Comparison of ENCODE assay signal across 13 mouse cellular contexts in genomic region chr9:82709991-82710593, GRCm38 (mm10).
A peak's percentile ranks its signal among the peaks of the same experiment; 100 is the strongest.
DNase-seq lines count a peak whose midpoint lies in the region; ATAC-seq lines count a peak whose summit lies in the region.
"Had no signal": no experiment of that assay in that cellular context is flagged by ENCODE, and none has a peak within 500 bp of the region (broad histone marks: within the 10 kb centered on the region; RNA-seq: fewer than 3 reads in every experiment).

No protein-coding gene starts in this region.

- H3K9me3 ChIP-seq in midbrain, embryonic 12.5 days = no peaks in the 10 kb centered on the region
- no peaks in the 10 kb centered on the region for H3K9me3 ChIP-seq in midbrain, embryonic 13.5 days
- H3K9me3 ChIP-seq in forebrain, embryonic 12.5 days = no peaks in the 10 kb centered on the region
- H3K9me3 ChIP-seq in limb, embryonic 15.5 days = no peaks in the 10 kb centered on the region
- H3K9me3 ChIP-seq: liver, embryonic 15.5 days had no signal

- no peaks in the 10 kb centered on the region for H3K36me3 ChIP-seq in midbrain, embryonic 12.5 days
- H3K36me3 ChIP-seq in midbrain, embryonic 13.5 days = no peaks in the 10 kb centered on the region
- H3K36me3 ChIP-seq in forebrain, embryonic 12.5 days (replicated peaks) = no peaks in the 10 kb centered on the region
- H3K36me3 ChIP-seq in limb, embryonic 15.5 days = no peaks in the 10 kb centered on the region
- H3K36me3 ChIP-seq: liver, embryonic 15.5 days had no signal

- no peak overlapping the region for H3K4me3 ChIP-seq in midbrain, embryonic 12.5 days
- no peak overlapping the region for H3K4me3 ChIP-seq in midbrain, embryonic 13.5 days (replicated peaks)
- H3K4me3 ChIP-seq in forebrain, embryonic 12.5 days (replicated peaks) = no peak overlapping the region
- H3K4me3 ChIP-seq in limb, embryonic 15.5 days = no peak overlapping the region
- H3K4me3 ChIP-seq: liver, embryonic 15.5 days had no signal

- WGBS in midbrain, embryonic 12.5 days = 77% methylated on average over 12 of the region's 12 CpGs
- 69% methylated on average over 12 of the region's 12 CpGs for WGBS in midbrain, embryonic 13.5 days
- 57% methylated on average over 12 of the region's 12 CpGs for whole genome bisulfite sequencing in forebrain, embryonic 12.5 days
- WGBS in limb, embryonic 15.5 days = 36% methylated on average over 12 of the region's 12 CpGs

- H3K9ac ChIP-seq in midbrain, embryonic 12.5 days (replicated peaks) = no peak overlapping the region
- H3K9ac ChIP-seq in midbrain, embryonic 13.5 days (replicated peaks) = no peak overlapping the region
- H3K9ac ChIP-seq in forebrain, embryonic 12.5 days = no peak overlapping the region
- H3K9ac ChIP-seq in limb, embryonic 15.5 days = no peak overlapping the region
- H3K9ac ChIP-seq: liver, embryonic 15.5 days had no signal

- no peak overlapping the region for H3K27ac ChIP-seq in midbrain, embryonic 12.5 days (replicated peaks)
- H3K27ac ChIP-seq in midbrain, embryonic 13.5 days = no peak overlapping the region
- H3K27ac ChIP-seq in forebrain, embryonic 12.5 days = peak overlapping the region; percentile 27; the same call in 1 of the 2 replicates
- H3K27ac ChIP-seq in limb, embryonic 15.5 days = no peak overlapping the region
- H3K27ac ChIP-seq: liver, embryonic 15.5 days had no signal

- ATAC-seq in frontal cortex, adult (ENCODE audit: low TSS enrichment) = 0 out of 2 replicates have a peak, but pooled peaks have one; percentile 47
- peak; percentile 21; the same call in 1 of the 2 replicates for ATAC-seq in midbrain, embryonic 12.5 days (ENCODE audit: low FRiP score, low read depth)
- ATAC-seq in midbrain, embryonic 13.5 days = no peak
- peak; percentile 60 for ATAC-seq in forebrain, embryonic 12.5 days (ENCODE audit: low FRiP score)
- ATAC-seq in limb, embryonic 15.5 days (ENCODE audit: insufficient number of reproducible peaks, low FRiP score, low TSS enrichment, low read depth) = no peak

- H3K4me2 ChIP-seq in midbrain, embryonic 12.5 days (replicated peaks) = no peak overlapping the region
- H3K4me2 ChIP-seq in midbrain, embryonic 13.5 days (replicated peaks) = no peak overlapping the region
- no peak overlapping the region for H3K4me2 ChIP-seq in forebrain, embryonic 12.5 days
- peak overlapping the region; percentile 12; the same call in 1 of the 2 replicates for H3K4me2 ChIP-seq in limb, embryonic 15.5 days
- H3K4me2 ChIP-seq: liver, embryonic 15.5 days had no signal

- DNase-seq in frontal cortex, postnatal 25 days (ENCODE audit: low spot score in 2 of 2) = no peak
- DNase-seq in adrenal gland, postnatal 25 days = no peak
- DNase-seq in urinary bladder, postnatal 36 days (ENCODE audit: low spot score in 2 of 2) = no peak
- DNase-seq: adrenal gland, postnatal 14 days; heart, postnatal 14 days; spleen, adult 18-20 months; thymus, postnatal 36 days had no signal

- H3K4me1 ChIP-seq in midbrain, embryonic 12.5 days = peaks cover 8% of the 10 kb centered on the region; the same call in 1 of the 2 replicates
- H3K4me1 ChIP-seq in midbrain, embryonic 13.5 days (replicated peaks) = no peaks in the 10 kb centered on the region; the same call in 1 of the 2 replicates
- H3K4me1 ChIP-seq in forebrain, embryonic 12.5 days = peaks cover 13% of the 10 kb centered on the region; the same call in 1 of the 2 replicates
- H3K4me1 ChIP-seq in limb, embryonic 15.5 days = 0 out of 2 replicates have a peak, but pooled peaks cover 2% of the 10 kb centered on the region
- H3K4me1 ChIP-seq: liver, embryonic 15.5 days had no signal

- H3K27me3 ChIP-seq in midbrain, embryonic 12.5 days = no peaks in the 10 kb centered on the region
- no peaks in the 10 kb centered on the region for H3K27me3 ChIP-seq in midbrain, embryonic 13.5 days
- H3K27me3 ChIP-seq in forebrain, embryonic 12.5 days = no peaks in the 10 kb centered on the region
- H3K27me3 ChIP-seq in limb, embryonic 15.5 days = no peaks in the 10 kb centered on the region
- H3K27me3 ChIP-seq: liver, embryonic 15.5 days had no signal

Comparison
In these comparisons a context has a peak if more than half of its experiments do, and no peak if none do; other contexts are left out.
1. ATAC-seq: peak in frontal cortex, adult (single experiment), midbrain, embryonic 12.5 days (single experiment) and forebrain, embryonic 12.5 days (single experiment); none in midbrain, embryonic 13.5 days (single experiment) and limb, embryonic 15.5 days (single experiment).